Mouse (Mus musculus): ENCODE data around the gene Fam240b. TPM values are rescaled to one million over a fixed set of nuclear protein-coding genes. Genes with fewer than 3 reads are reported as not detected.

Fam240b gene
- polyA plus RNA-seq (2015; fragmentation: Illumina TruSeq; extraction: RNeasy Lipid Tissue Mini Kit (QIAGEN cat#74804); ENCODE audit: insufficient read depth, low read depth, low replicate concordance), result not detected

DNA sequence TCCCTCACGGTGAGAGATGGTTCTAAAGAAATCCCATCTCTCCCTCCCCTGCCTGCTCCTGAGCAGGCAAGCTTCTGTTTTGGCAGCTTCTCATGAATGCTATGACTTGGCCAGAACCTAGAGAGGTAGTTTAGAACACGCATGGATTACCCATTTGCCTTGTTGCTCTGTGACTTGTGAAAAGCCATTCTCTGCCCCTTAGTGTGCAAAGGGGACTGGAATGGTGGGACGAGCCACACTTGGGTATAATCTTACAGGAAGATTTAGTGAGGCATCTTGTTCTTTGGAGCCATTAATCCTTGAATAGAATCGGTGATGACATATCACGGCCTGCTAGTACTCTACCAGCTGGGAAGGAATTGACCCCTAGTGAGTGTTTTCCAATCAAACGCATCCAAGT is at the start of gene Fam240b:
TSS of gene Fam240b (minus strand) at position 101 of the 400 bp plus-strand sequence.

GRCm38 (mm10) chr13:64432017-64432995 is 65.3 kb downstream of the Fam240b start, which contains the start of gene Cdk20:
Gene Cdk20 (plus strand): TSS chr13:64432314.

Other genes with a start within 250 kb of the Fam240b start
- gene Cdc14b, start 222.5 kb downstream of the Fam240b start, polyA plus RNA-seq (2015; fragmentation: Illumina TruSeq; extraction: RNeasy Lipid Tissue Mini Kit (QIAGEN cat#74804); ENCODE audit: insufficient read depth, low read depth, low replicate concordance), result 1.5 TPM
- 9.0 TPM for gene Aaed1, start 185.1 kb downstream of the Fam240b start, polyA plus RNA-seq (2015; fragmentation: Illumina TruSeq; extraction: RNeasy Lipid Tissue Mini Kit (QIAGEN cat#74804); ENCODE audit: insufficient read depth, low read depth, low replicate concordance)
- gene Ctsl, start 126.9 kb downstream of the Fam240b start, polyA plus RNA-seq (2015; fragmentation: Illumina TruSeq; extraction: RNeasy Lipid Tissue Mini Kit (QIAGEN cat#74804); ENCODE audit: insufficient read depth, low read depth, low replicate concordance), result 65.9 TPM
- 2.3 TPM for gene Cdk20, start 65.5 kb downstream of the Fam240b start, polyA plus RNA-seq (2015; fragmentation: Illumina TruSeq; extraction: RNeasy Lipid Tissue Mini Kit (QIAGEN cat#74804); ENCODE audit: insufficient read depth, low read depth, low replicate concordance)